Mouse (Mus musculus): ENCODE results near the gene 4931428L18Rik. TPM values are rescaled to one million over a fixed set of nuclear protein-coding genes. Genes with fewer than 3 reads are reported as not detected.
"Not testable (repeated sequence)": the region's sequence is repeated elsewhere in the genome, so short reads cannot be mapped to it uniquely, and the experiment has no call there.

Gene 4931428L18Rik
- polyA plus RNA-seq, 1 experiment from 2014 or later, result not detected

GRCm38 (mm10) chr1:31032351-31032750 lies 190.1 kb downstream of the 4931428L18Rik start:
- WGBS, result 86% methylated on average over 2 of the region's 2 CpGs
- no peak overlapping the region for H3K9ac ChIP-seq
- H3K27ac ChIP-seq (replicated peaks), result no peak overlapping the region
- no peak for ATAC-seq (ENCODE audit: low FRiP score, low read depth)
- no peak overlapping the region for H3K4me2 ChIP-seq
- H3K36me3 ChIP-seq, result no peaks in the 10 kb centered on the region
- H3K4me3 ChIP-seq, result no peak overlapping the region
- no peaks in the 10 kb centered on the region for H3K27me3 ChIP-seq
- no peaks in the 10 kb centered on the region for H3K4me1 ChIP-seq (replicated peaks)
- H3K9me3 ChIP-seq, result no peaks in the 10 kb centered on the region

- Histone ChIP-seq H3K36me3 (no peaks in the 10 kb centered on the region), H3K27ac (replicated peaks) (no peak overlapping the region), H3K4me2 (no peak overlapping the region), H3K27me3 (no peaks in the 10 kb centered on the region), H3K9me3 (no peaks in the 10 kb centered on the region), H3K4me1 (replicated peaks) (no peaks in the 10 kb centered on the region), H3K4me3 (no peak overlapping the region), H3K9ac (no peak overlapping the region)
- ATAC-seq (ENCODE audit: low FRiP score, low read depth), result no peak
Observed at GRCm38 (mm10) chr1:31023173-31023572, 199.3 kb downstream of the 4931428L18Rik start.

- no peak for ATAC-seq (ENCODE audit: low FRiP score, low read depth)
- Histone ChIP-seq H3K27me3 (no peaks in the 10 kb centered on the region), H3K4me3 (no peak overlapping the region), H3K36me3 (no peaks in the 10 kb centered on the region), H3K9ac (no peak overlapping the region), H3K4me1 (replicated peaks) (no peaks in the 10 kb centered on the region), H3K9me3 (no peaks in the 10 kb centered on the region), H3K4me2 (no peak overlapping the region), H3K27ac (replicated peaks) (no peak overlapping the region)
- 89% methylated on average over 6 of the region's 6 CpGs for WGBS
Observed at GRCm38 (mm10) chr1:31019283-31019682, 203.2 kb downstream of the 4931428L18Rik start.

- no peak overlapping the region for H3K27ac ChIP-seq (replicated peaks)
- no peaks in the 10 kb centered on the region for H3K36me3 ChIP-seq
- no peak overlapping the region for H3K9ac ChIP-seq
- no peaks in the 10 kb centered on the region for H3K27me3 ChIP-seq
- no peak for ATAC-seq (ENCODE audit: low FRiP score, low read depth)
- no peak overlapping the region for H3K4me2 ChIP-seq
- H3K4me1 ChIP-seq (replicated peaks), result no peaks in the 10 kb centered on the region
- no peaks in the 10 kb centered on the region for H3K9me3 ChIP-seq
- no peak overlapping the region for H3K4me3 ChIP-seq
- 84% methylated on average over 5 of the region's 5 CpGs for WGBS
Observed at GRCm38 (mm10) chr1:31017377-31017776, 205.1 kb downstream of the 4931428L18Rik start.

- no peak overlapping the region for H3K4me2 ChIP-seq
- H3K4me3 ChIP-seq, result no peak overlapping the region
- no peaks in the 10 kb centered on the region for H3K36me3 ChIP-seq
- H3K4me1 ChIP-seq (replicated peaks), result no peaks in the 10 kb centered on the region
- no peaks in the 10 kb centered on the region for H3K27me3 ChIP-seq
- ATAC-seq (ENCODE audit: low FRiP score, low read depth), result no peak
- WGBS, result 91% methylated on average over 6 of the region's 6 CpGs
- H3K27ac ChIP-seq (replicated peaks), result no peak overlapping the region
- H3K9me3 ChIP-seq, result no peaks in the 10 kb centered on the region
- no peak overlapping the region for H3K9ac ChIP-seq
Observed at GRCm38 (mm10) chr1:31016068-31016467, 206.4 kb downstream of the 4931428L18Rik start.

GRCm38 (mm10) chr1:31015261-31015660 lies 207.2 kb downstream of the 4931428L18Rik start:
- no peaks in the 10 kb centered on the region for H3K4me1 ChIP-seq (replicated peaks)
- H3K36me3 ChIP-seq, result no peaks in the 10 kb centered on the region
- H3K4me3 ChIP-seq, result no peak overlapping the region
- WGBS, result 77% methylated on average over 2 of the region's 2 CpGs
- H3K9ac ChIP-seq, result no peak overlapping the region
- no peak for ATAC-seq (ENCODE audit: low FRiP score, low read depth)
- no peak overlapping the region for H3K27ac ChIP-seq (replicated peaks)
- H3K4me2 ChIP-seq, result no peak overlapping the region
- H3K9me3 ChIP-seq, result no peaks in the 10 kb centered on the region
- H3K27me3 ChIP-seq, result no peaks in the 10 kb centered on the region

- not testable (repeated sequence) for H3K9ac ChIP-seq; ATAC-seq (ENCODE audit: low FRiP score, low read depth); H3K27me3 ChIP-seq; H3K4me2 ChIP-seq; H3K4me1 ChIP-seq (replicated peaks); H3K36me3 ChIP-seq; H3K9me3 ChIP-seq; H3K4me3 ChIP-seq; H3K27ac ChIP-seq (replicated peaks)
- WGBS, result 91% methylated on average over 6 of the region's 6 CpGs
Observed at GRCm38 (mm10) chr1:30977868-30978267, 244.6 kb downstream of the 4931428L18Rik start, which contains the start of gene AC153137.1. Gene AC153137.1 (minus strand): TSS chr1:30977968.

GRCm38 (mm10) chr1:30977239-30977638 lies 245.2 kb downstream of the 4931428L18Rik start:
- not testable (repeated sequence) for H3K4me1 ChIP-seq (replicated peaks); H3K27ac ChIP-seq (replicated peaks); H3K27me3 ChIP-seq; H3K4me3 ChIP-seq; H3K9ac ChIP-seq; H3K9me3 ChIP-seq; H3K4me2 ChIP-seq; ATAC-seq (ENCODE audit: low FRiP score, low read depth); H3K36me3 ChIP-seq
- 90% methylated on average over 7 of the region's 7 CpGs for WGBS

- Histone ChIP-seq H3K4me2 (no peak overlapping the region), H3K4me3 (no peak overlapping the region), H3K9me3 (no peaks in the 10 kb centered on the region), H3K36me3 (no peaks in the 10 kb centered on the region), H3K4me1 (replicated peaks) (peaks cover 20% of the 10 kb centered on the region), H3K27me3 (no peaks in the 10 kb centered on the region), H3K27ac (replicated peaks) (no peak overlapping the region), H3K9ac (no peak overlapping the region)
- no peak for ATAC-seq (ENCODE audit: low FRiP score, low read depth)
- 84% methylated on average over 2 of the region's 2 CpGs for WGBS
Observed at GRCm38 (mm10) chr1:30951795-30952194, 270.7 kb downstream of the 4931428L18Rik start.

- Histone ChIP-seq H3K4me1 (replicated peaks) (peaks cover 27% of the 10 kb centered on the region), H3K4me2 (peak overlapping the region; percentile 54), H3K27ac (replicated peaks) (peak overlapping the region; percentile 97), H3K36me3 (0 out of 2 replicates have a peak, but pooled peaks cover 2% of the 10 kb centered on the region), H3K9ac (peak overlapping the region; percentile 56), H3K4me3 (peak overlapping the region; percentile 70), H3K9me3 (no peaks in the 10 kb centered on the region), H3K27me3 (no peaks in the 10 kb centered on the region)
- ATAC-seq (ENCODE audit: low FRiP score, low read depth), result no peak
- 51% methylated on average over 5 of the region's 5 CpGs for WGBS
Observed at GRCm38 (mm10) chr1:30950456-30950835, 272.0 kb downstream of the 4931428L18Rik start.

- H3K4me2 ChIP-seq, result peak overlapping the region; percentile 54
- WGBS, result under 1% methylated on average over 66 of the region's 66 CpGs
- H3K27ac ChIP-seq (replicated peaks), result peak overlapping the region; percentile 97
- H3K27me3 ChIP-seq, result no peaks in the 10 kb centered on the region
- H3K36me3 ChIP-seq, result peaks cover 7% of the 10 kb centered on the region
- peak overlapping the region; percentile 56 for H3K9ac ChIP-seq
- H3K4me1 ChIP-seq (replicated peaks), result peaks cover 31% of the 10 kb centered on the region
- no peaks in the 10 kb centered on the region for H3K9me3 ChIP-seq
- peak; percentile 99 for ATAC-seq (ENCODE audit: low FRiP score, low read depth)
- H3K4me3 ChIP-seq, result peak overlapping the region; percentile 70
Observed at GRCm38 (mm10) chr1:30949710-30950455, 272.6 kb downstream of the 4931428L18Rik start.

- Histone ChIP-seq H3K4me1 (replicated peaks) (peaks cover 31% of the 10 kb centered on the region), H3K27ac (replicated peaks) (peak overlapping the region; percentile 97), H3K4me3 (peak overlapping the region; percentile 70), H3K9me3 (no peaks in the 10 kb centered on the region), H3K27me3 (no peaks in the 10 kb centered on the region), H3K4me2 (peak overlapping the region; percentile 54), H3K9ac (peak overlapping the region; percentile 95), H3K36me3 (peaks cover 15% of the 10 kb centered on the region)
- WGBS, result 1% methylated on average over 75 of the region's 85 CpGs
- ATAC-seq (ENCODE audit: low FRiP score, low read depth), result peak; percentile 62
Observed at GRCm38 (mm10) chr1:30948950-30949639, 273.4 kb downstream of the 4931428L18Rik start.

All from hindbrain, embryonic 15.5 days (tissue).